Mouse (Mus musculus) brain, embryonic 14.5 days (tissue): ENCODE results near the gene Ptk6.

ENCODE experiments used
- CTCF ChIP-seq: fragments of 200-500 bp; IDR thresholded peaks from 2 replicates; pipeline ENCODE4 v1.5.1; 2012; ENCODE audit warnings: inconsistent platforms, mild to moderate bottlenecking, moderate library complexity, borderline replicate concordance; ENCODE audit not compliant: insufficient read depth, insufficient read length; ENCODE audit errors: extremely low read depth
- POLR2A ChIP-seq: fragments of 200-500 bp; IDR thresholded peaks from 2 replicates; pipeline ENCODE4 v1.6.1; 2012; ENCODE audit warnings: mild to moderate bottlenecking, inconsistent platforms, borderline replicate concordance; ENCODE audit not compliant: poor library complexity, insufficient read depth, insufficient read length, severe bottlenecking; ENCODE audit errors: extremely low read depth

GRCm38 (mm10) chr2:181238861-181239260 lies 36.3 kb upstream of the Ptk6 start:
- no peak for TF ChIP-seq POLR2A
- TF ChIP-seq CTCF, result no peak
